In genomic region chr1:92061198-92062073, GRCm38 (mm10) we compare ENCODE assay signal across 12 mouse cellular contexts.
DNase-seq lines count a peak whose midpoint lies in the region; ATAC-seq lines count a peak whose summit lies in the region.
"Had no signal": no experiment of that assay in that cellular context is flagged by ENCODE, and none has a peak within 500 bp of the region (broad histone marks: within the 10 kb centered on the region; RNA-seq: fewer than 3 reads in every experiment).

No protein-coding gene starts in this region.

- H3K4me3 ChIP-seq in kidney, embryonic 14.5 days (ENCODE audit: low read length): no peak overlapping the region
- H3K4me3 ChIP-seq in embryonic facial prominence, embryonic 12.5 days: no peak overlapping the region
- H3K4me3 ChIP-seq in hindbrain, embryonic 14.5 days (replicated peaks; ENCODE audit: low read length): no peak overlapping the region
- no peak overlapping the region for H3K4me3 ChIP-seq in midbrain, embryonic 14.5 days (replicated peaks; ENCODE audit: low read depth, low read length)

- no peaks in the 10 kb centered on the region for H3K36me3 ChIP-seq in kidney, embryonic 14.5 days (ENCODE audit: control insufficient read depth, insufficient read depth, low read length)
- no peaks in the 10 kb centered on the region for H3K36me3 ChIP-seq in embryonic facial prominence, embryonic 12.5 days
- no peaks in the 10 kb centered on the region for H3K36me3 ChIP-seq in hindbrain, embryonic 14.5 days (replicated peaks; ENCODE audit: control insufficient read depth, insufficient read depth)
- H3K36me3 ChIP-seq in midbrain, embryonic 14.5 days (ENCODE audit: control insufficient read depth, insufficient read depth, low read length): no peaks in the 10 kb centered on the region

- H3K27me3 ChIP-seq in kidney, embryonic 14.5 days (ENCODE audit: control insufficient read depth, insufficient read depth, low read length): no peaks in the 10 kb centered on the region
- no peaks in the 10 kb centered on the region for H3K27me3 ChIP-seq in embryonic facial prominence, embryonic 12.5 days
- H3K27me3 ChIP-seq in hindbrain, embryonic 14.5 days (ENCODE audit: control insufficient read depth, insufficient read depth, low read length): no peaks in the 10 kb centered on the region
- H3K27me3 ChIP-seq in midbrain, embryonic 14.5 days (ENCODE audit: control insufficient read depth, insufficient read depth, low read length): no peaks in the 10 kb centered on the region
- H3K27me3 ChIP-seq: CH12.LX had no signal

- H3K4me2 ChIP-seq in kidney, embryonic 14.5 days (replicated peaks; ENCODE audit: low read depth, low read length): no peak overlapping the region
- no peak overlapping the region for H3K4me2 ChIP-seq in embryonic facial prominence, embryonic 12.5 days (replicated peaks)
- H3K4me2 ChIP-seq in hindbrain, embryonic 14.5 days (replicated peaks): peak overlapping the region; percentile 9
- H3K4me2 ChIP-seq in midbrain, embryonic 14.5 days (ENCODE audit: low read length): peak overlapping the region; percentile 8; the same call in 1 of the 2 replicates

- WGBS in kidney, embryonic 14.5 days: 35% methylated on average over 8 of the region's 8 CpGs
- 49% methylated on average over 8 of the region's 8 CpGs for WGBS in embryonic facial prominence, embryonic 12.5 days
- WGBS in hindbrain, embryonic 14.5 days: 20% methylated on average over 8 of the region's 8 CpGs
- WGBS in midbrain, embryonic 14.5 days: 27% methylated on average over 8 of the region's 8 CpGs

- no peaks in the 10 kb centered on the region; the same call in 1 of the 2 replicates for H3K4me1 ChIP-seq in kidney, embryonic 14.5 days (ENCODE audit: control insufficient read depth, insufficient read depth, low read length)
- H3K4me1 ChIP-seq in embryonic facial prominence, embryonic 12.5 days: peaks cover 14% of the 10 kb centered on the region; the same call in 1 of the 2 replicates
- peaks cover 23% of the 10 kb centered on the region for H3K4me1 ChIP-seq in hindbrain, embryonic 14.5 days (replicated peaks; ENCODE audit: control insufficient read depth, insufficient read depth, low read length)
- H3K4me1 ChIP-seq in midbrain, embryonic 14.5 days (ENCODE audit: control insufficient read depth, insufficient read depth, low read length): peaks cover 16% of the 10 kb centered on the region

- DNase-seq in kidney, postnatal 4 days: no peak
- DNase-seq in hindbrain, embryonic 14.5 days (ENCODE audit: low spot score): no peak
- peak; percentile 23 for DNase-seq in midbrain, embryonic 14.5 days
- DNase-seq in right cerebral cortex, adult 2 months (ENCODE audit: low spot score in 2 of 2): no peak
- no peak for DNase-seq in urinary bladder, adult 18-20 months (ENCODE audit: low spot score in 2 of 2)
- DNase-seq: kidney, postnatal 36 days; thymus, postnatal 14 days had no signal

- H3K27ac ChIP-seq in kidney, embryonic 14.5 days (ENCODE audit: low read depth, low read length): no peak overlapping the region
- H3K27ac ChIP-seq in embryonic facial prominence, embryonic 12.5 days: 0 out of 2 replicates have a peak overlapping the region, but pooled peaks have one; percentile 30
- H3K27ac ChIP-seq in hindbrain, embryonic 14.5 days: peak overlapping the region; percentile 75
- H3K27ac ChIP-seq in midbrain, embryonic 14.5 days (replicated peaks; ENCODE audit: low read depth, low read length): peak overlapping the region; percentile 41; the same call in 1 of the 2 replicates
- H3K27ac ChIP-seq: liver, embryonic 14.5 days had no signal

- H3K9ac ChIP-seq in kidney, embryonic 14.5 days (ENCODE audit: low read depth, low read length): no peak overlapping the region
- no peak overlapping the region for H3K9ac ChIP-seq in embryonic facial prominence, embryonic 12.5 days
- H3K9ac ChIP-seq in hindbrain, embryonic 14.5 days: no peak overlapping the region
- no peak overlapping the region for H3K9ac ChIP-seq in midbrain, embryonic 14.5 days (replicated peaks; ENCODE audit: low read length)
- H3K9ac ChIP-seq: liver, embryonic 14.5 days had no signal

- H3K9me3 ChIP-seq in kidney, embryonic 14.5 days (ENCODE audit: control insufficient read depth, low read length): no peaks in the 10 kb centered on the region
- no peaks in the 10 kb centered on the region for H3K9me3 ChIP-seq in embryonic facial prominence, embryonic 12.5 days
- H3K9me3 ChIP-seq in hindbrain, embryonic 14.5 days (ENCODE audit: control insufficient read depth, low read length): no peaks in the 10 kb centered on the region
- H3K9me3 ChIP-seq in midbrain, embryonic 14.5 days (ENCODE audit: control insufficient read depth, low read length): no peaks in the 10 kb centered on the region

- ATAC-seq in kidney, embryonic 14.5 days (ENCODE audit: low FRiP score, low TSS enrichment): peak; percentile 84
- ATAC-seq in embryonic facial prominence, embryonic 12.5 days (ENCODE audit: insufficient number of reproducible peaks, insufficient read depth, low FRiP score, low TSS enrichment): peak; percentile 82; the same call in 1 of the 2 replicates
- ATAC-seq in hindbrain, embryonic 14.5 days (ENCODE audit: low FRiP score): peak; percentile 82; the same call in 1 of the 2 replicates
- ATAC-seq in midbrain, embryonic 14.5 days (ENCODE audit: low FRiP score, low TSS enrichment): no peak
- ATAC-seq in frontal cortex, adult (ENCODE audit: low TSS enrichment): no peak

Comparison
In these comparisons a context has a peak if more than half of its experiments do, and no peak if none do; other contexts are left out.
1. ATAC-seq: peak in kidney, embryonic 14.5 days (single experiment), embryonic facial prominence, embryonic 12.5 days (single experiment) and hindbrain, embryonic 14.5 days (single experiment); none in midbrain, embryonic 14.5 days (single experiment) and frontal cortex, adult (single experiment).
2. H3K4me2 ChIP-seq: peak in hindbrain, embryonic 14.5 days (single experiment) and midbrain, embryonic 14.5 days (single experiment); none in kidney, embryonic 14.5 days (single experiment) and embryonic facial prominence, embryonic 12.5 days (single experiment).